Mouse (Mus musculus) left cerebral cortex, postnatal 4 days (tissue): ENCODE results near the gene Zmpste24. TPM values are rescaled to one million over a fixed set of nuclear protein-coding genes. Genes with fewer than 3 reads are reported as not detected.

Experiments
- total RNA-seq, 2 experiments: library from RNA; stranded (reverse); gene quantifications; 2 replicates each; pipeline ENCODE4 v1.2.3; 2021

Zmpste24 gene
- total RNA-seq, 2 experiments from 2014 or later, result 19.5 TPM

Other genes starting within 250 kb of the Zmpste24 start
- 10 to 100 TPM; 74.4 to 75.8 TPM for gene Rims3, start 243.4 kb downstream of the Zmpste24 start, total RNA-seq
- 10 to 100 TPM; 20.3 to 23.0 TPM for gene Exo5, start 173.2 kb downstream of the Zmpste24 start, total RNA-seq
- 1 to 10 TPM; 4.0 to 4.1 TPM for gene Zfp69, start 146.5 kb downstream of the Zmpste24 start, total RNA-seq
- gene Smap2, start 81.0 kb downstream of the Zmpste24 start, total RNA-seq, result 100 to 1,000 TPM; 124 to 128 TPM
- 10 to 100 TPM; 11.0 to 12.1 TPM for gene Col9a2, start 58.9 kb downstream of the Zmpste24 start, total RNA-seq
- gene Tmco2, start 11.0 kb upstream of the Zmpste24 start, total RNA-seq, result not detected
- 10 to 100 TPM; 35.8 to 36.2 TPM for gene Rlf, start 116.8 kb upstream of the Zmpste24 start, total RNA-seq
- not detected for gene Gm12888, start 226.7 kb upstream of the Zmpste24 start, total RNA-seq